ENCODE assay signal across 8 mouse cellular contexts in genomic region chr10:60284676-60285111, GRCm38 (mm10). TPM values are rescaled to one million over a fixed set of nuclear protein-coding genes. Genes with fewer than 3 reads are reported as not detected.
DNase-seq lines count a peak whose midpoint lies in the region; ATAC-seq and TF ChIP-seq lines count a peak whose summit lies in the region.

No protein-coding gene starts in this region.

- H3K4me3 ChIP-seq in kidney, embryonic 16.5 days (ENCODE audit: low read length): no peak overlapping the region
- no peak overlapping the region for H3K4me3 ChIP-seq in forebrain, embryonic 16.5 days (replicated peaks; ENCODE audit: low read length)
- peak overlapping the region; percentile 14; the same call in 1 of the 2 replicates for H3K4me3 ChIP-seq in liver, postnatal 0 days (ENCODE audit: low read depth, low read length)
- H3K4me3 ChIP-seq in thymus, adult 2 months (ENCODE audit: control insufficient read depth, insufficient read depth, low read length): peak overlapping the region; percentile 47

- H3K4me1 ChIP-seq in kidney, embryonic 16.5 days (ENCODE audit: insufficient read depth, low read length): peaks cover 57% of the 10 kb centered on the region
- H3K4me1 ChIP-seq in forebrain, embryonic 16.5 days (replicated peaks; ENCODE audit: control insufficient read depth, insufficient read depth, low read length): peaks cover 66% of the 10 kb centered on the region
- H3K4me1 ChIP-seq in liver, postnatal 0 days (ENCODE audit: insufficient read depth): peaks cover 84% of the 10 kb centered on the region
- H3K4me1 ChIP-seq in thymus, adult 2 months (replicated peaks; ENCODE audit: control insufficient read depth, insufficient read depth, low read length): peaks cover 83% of the 10 kb centered on the region

- H3K36me3 ChIP-seq in kidney, embryonic 16.5 days (ENCODE audit: insufficient read depth, low read length): 0 out of 2 replicates have a peak, but pooled peaks cover 3% of the 10 kb centered on the region
- H3K36me3 ChIP-seq in forebrain, embryonic 16.5 days (ENCODE audit: control insufficient read depth, insufficient read depth): no peaks in the 10 kb centered on the region
- H3K36me3 ChIP-seq in liver, postnatal 0 days (replicated peaks; ENCODE audit: insufficient read depth, low read length): 0 out of 2 replicates have a peak, but pooled peaks cover under 1% of the 10 kb centered on the region
- H3K36me3 ChIP-seq in thymus, adult 2 months (ENCODE audit: control insufficient read depth, insufficient read depth, low read length): no peaks in the 10 kb centered on the region; the same call in 1 of the 2 replicates

- no peaks in the 10 kb centered on the region for H3K27me3 ChIP-seq in kidney, embryonic 16.5 days (ENCODE audit: insufficient read depth, low read length)
- H3K27me3 ChIP-seq in forebrain, embryonic 16.5 days (replicated peaks; ENCODE audit: control insufficient read depth, insufficient read depth, low read length): no peaks in the 10 kb centered on the region
- no peaks in the 10 kb centered on the region for H3K27me3 ChIP-seq in liver, postnatal 0 days (ENCODE audit: insufficient read depth, low read length)
- no peaks in the 10 kb centered on the region for H3K27me3 ChIP-seq in thymus, adult 2 months (ENCODE audit: control insufficient read depth, insufficient read depth, low read length)

- peak overlapping the region; percentile 40; the same call in 1 of the 2 replicates for H3K27ac ChIP-seq in kidney, embryonic 16.5 days (ENCODE audit: low read length)
- peak overlapping the region; percentile 81 for H3K27ac ChIP-seq in forebrain, embryonic 16.5 days (ENCODE audit: low read length)
- peak overlapping the region; percentile 93 for H3K27ac ChIP-seq in liver, postnatal 0 days (ENCODE audit: low read depth)
- peak overlapping the region; percentile 99 for H3K27ac ChIP-seq in thymus, adult 2 months (ENCODE audit: control insufficient read depth, insufficient read depth, low read length)

- TF ChIP-seq CTCF in liver, postnatal 0 days (IDR thresholded peaks at IDR 0.05; ENCODE audit: low read depth): no peak
- no peak for TF ChIP-seq CTCF in thymus, adult 2 months (IDR thresholded peaks at IDR 0.05; ENCODE audit: borderline replicate concordance, control insufficient read depth, extremely low read depth, insufficient read depth, low read length, poor library complexity)

- WGBS in kidney, embryonic 16.5 days: 36% methylated on average over 8 of the region's 8 CpGs
- WGBS in forebrain, embryonic 16.5 days: 24% methylated on average over 8 of the region's 8 CpGs
- 37% methylated on average over 8 of the region's 8 CpGs for WGBS in liver, postnatal 0 days (ENCODE audit: insufficient replicate concordance)
- 4% methylated on average over 8 of the region's 8 CpGs for WGBS in thymus, adult 2 months

- no peaks in the 10 kb centered on the region for H3K9me3 ChIP-seq in kidney, embryonic 16.5 days (ENCODE audit: low read length)
- H3K9me3 ChIP-seq in forebrain, embryonic 16.5 days (ENCODE audit: control insufficient read depth, low read length): no peaks in the 10 kb centered on the region
- H3K9me3 ChIP-seq in liver, postnatal 0 days (ENCODE audit: low read length): no peaks in the 10 kb centered on the region

- TF ChIP-seq POLR2A in thymus, adult 2 months (IDR thresholded peaks at IDR 0.05; ENCODE audit: control insufficient read depth, extremely low read depth, insufficient read depth, low read length, poor library complexity): peak; percentile 69; the same call in 1 of the 2 replicates

- no peak for ATAC-seq in kidney, embryonic 16.5 days (ENCODE audit: low FRiP score, low TSS enrichment)
- 0 out of 2 replicates have a peak, but pooled peaks have one; percentile 2 for ATAC-seq in forebrain, embryonic 16.5 days
- ATAC-seq in liver, postnatal 0 days: peak; percentile 28

- H3K4me2 ChIP-seq in kidney, embryonic 16.5 days (replicated peaks; ENCODE audit: low read depth, low read length): no peak overlapping the region
- peak overlapping the region; percentile 53 for H3K4me2 ChIP-seq in forebrain, embryonic 16.5 days (ENCODE audit: low read length)
- peak overlapping the region; percentile 42 for H3K4me2 ChIP-seq in liver, postnatal 0 days (ENCODE audit: low read depth, low read length)

- no peak overlapping the region for H3K9ac ChIP-seq in kidney, embryonic 16.5 days (replicated peaks; ENCODE audit: low read length)
- peak overlapping the region; percentile 15; the same call in 1 of the 2 replicates for H3K9ac ChIP-seq in forebrain, embryonic 16.5 days (replicated peaks; ENCODE audit: low read depth, low read length)
- H3K9ac ChIP-seq in liver, postnatal 0 days (replicated peaks): peak overlapping the region; percentile 47

- DNase-seq in kidney, adult 9 months: no peak
- no peak for DNase-seq in liver, postnatal 0 days
- DNase-seq in thymus, adult 2 months: peak; percentile 81
- no peak for DNase-seq in adrenal gland, adult 2 months
- no peak for DNase-seq in yolk sac, embryonic 10.5 days (ENCODE audit: low spot score)
- DNase-seq in cerebellum, postnatal 25 days: no peak

- no peak for TF ChIP-seq EP300 in liver, postnatal 0 days (IDR thresholded peaks at IDR 0.05; ENCODE audit: low read depth)

RNA-seq across cellular contexts. Expression of gene Psap, which starts 7.3 kb away (rescaled TPM):
- polyA plus RNA-seq in kidney, embryonic 16.5 days (2015; fragmentation: Nextera tagmentation; extraction: Ambion mirVana): 145 and 166 TPM in 2 replicates
- 165 and 223 TPM in 2 replicates for polyA plus RNA-seq in forebrain, embryonic 16.5 days (2015; fragmentation: Nextera tagmentation; extraction: Ambion mirVana)
- polyA plus RNA-seq in liver, postnatal 0 days (2015; fragmentation: Nextera tagmentation; extraction: Ambion mirVana): 105 and 110 TPM in 2 replicates
- 1,527 and 1,921 TPM in 2 replicates for polyA plus RNA-seq in thymus, adult 2 months (2012; rRNA removed)
- total RNA-seq in adrenal gland, adult 2 months (2021): 1,000 to 10,000 TPM; 1,081 to 1,299 TPM
- polyA plus RNA-seq in adrenal gland, adult 2 months (2012; rRNA removed): 1,236 and 1,342 TPM in 2 replicates

Comparison
In these comparisons a context has a peak if more than half of its experiments do, and no peak if none do; other contexts are left out.
1. H3K27ac ChIP-seq: peak in every context shown above with its lines; median percentile 99 in thymus, adult 2 months; 93 in liver, postnatal 0 days; 81 in forebrain, embryonic 16.5 days; 40 in kidney, embryonic 16.5 days.
2. H3K4me3 ChIP-seq: peak in liver, postnatal 0 days (single experiment) and thymus, adult 2 months (single experiment); none in kidney, embryonic 16.5 days (single experiment) and forebrain, embryonic 16.5 days (single experiment).